ENCODE assay signal across 25 mouse cellular contexts in the genomic region with DNA sequence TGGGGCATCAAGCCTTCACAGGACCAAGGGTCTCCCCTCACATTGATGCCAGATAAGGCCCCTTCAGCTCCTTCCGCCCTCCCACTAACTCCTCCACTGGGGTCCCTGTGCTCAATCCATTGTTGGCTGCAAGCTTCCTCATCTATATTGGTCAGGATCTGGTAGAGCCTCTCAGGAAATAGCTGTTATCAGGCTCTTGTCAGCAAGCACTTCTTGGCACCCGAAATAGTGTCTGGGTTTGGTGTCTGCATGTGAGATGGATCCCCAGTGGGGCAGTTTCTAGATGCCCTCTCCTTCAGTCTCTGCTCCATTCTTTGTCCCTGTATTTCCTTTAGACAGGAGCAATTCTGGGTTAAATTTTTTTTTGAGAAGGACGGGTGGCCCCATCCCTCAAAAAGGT.
A peak's percentile ranks its signal among the peaks of the same experiment; 100 is the strongest.
DNase-seq lines count a peak whose midpoint lies in the region; ATAC-seq and TF ChIP-seq lines count a peak whose summit lies in the region.
"Had no signal": no experiment of that assay in that cellular context is flagged by ENCODE, and none has a peak within 500 bp of the region (broad histone marks: within the 10 kb centered on the region; RNA-seq: fewer than 3 reads in every experiment).

No protein-coding gene starts in this region.

- H3K4me1 ChIP-seq in heart, embryonic 11.5 days (ENCODE audit: control insufficient read depth, insufficient read depth, low read length) = no peaks in the 10 kb centered on the region
- H3K4me1 ChIP-seq in midbrain, embryonic 11.5 days (ENCODE audit: control insufficient read depth, insufficient read depth, low read length) = no peaks in the 10 kb centered on the region
- H3K4me1 ChIP-seq in midbrain, embryonic 14.5 days (ENCODE audit: control insufficient read depth, insufficient read depth, low read length) = no peaks in the 10 kb centered on the region
- no peaks in the 10 kb centered on the region for H3K4me1 ChIP-seq in kidney, adult 2 months (ENCODE audit: control insufficient read depth, insufficient read depth, low read length)
- H3K4me1 ChIP-seq: embryonic facial prominence, embryonic 10.5 days; embryonic facial prominence, embryonic 12.5 days; forebrain, embryonic 13.5 days; forebrain, embryonic 15.5 days had no signal

- DNase-seq in heart, adult 11 months = peak; percentile 90
- no peak for DNase-seq in heart, postnatal 36 days
- no peak for DNase-seq in heart, postnatal 14 days
- DNase-seq in midbrain, embryonic 11.5 days (ENCODE audit: low spot score, missing footprints) = peak; percentile 74
- DNase-seq in midbrain, embryonic 14.5 days = no peak
- no peak for DNase-seq in kidney, adult 2 months
- DNase-seq: adrenal gland, adult 8-10 months; adrenal gland, postnatal 14 days; adrenal gland, postnatal 36 days; B cell, adult 2 months; cerebellum, adult 11-12 months; cerebellum, adult 2 months; cerebellum, adult 9-10 months; cerebellum, postnatal 10 days; cerebellum, postnatal 25 days had no signal

- WGBS in heart, embryonic 11.5 days (ENCODE audit: insufficient replicate concordance) = 44% methylated on average over 3 of the region's 3 CpGs
- 86% methylated on average over 3 of the region's 3 CpGs for WGBS in midbrain, embryonic 11.5 days
- 85% methylated on average over 3 of the region's 3 CpGs for WGBS in midbrain, embryonic 14.5 days
- WGBS in kidney, adult 2 months = 90% methylated on average over 3 of the region's 3 CpGs

- H3K9ac ChIP-seq in heart, embryonic 11.5 days (ENCODE audit: low read depth, low read length) = no peak overlapping the region
- no peak overlapping the region for H3K9ac ChIP-seq in midbrain, embryonic 11.5 days (ENCODE audit: low read length)
- no peak overlapping the region for H3K9ac ChIP-seq in midbrain, embryonic 14.5 days (replicated peaks; ENCODE audit: low read length)
- H3K9ac ChIP-seq: embryonic facial prominence, embryonic 12.5 days; forebrain, embryonic 13.5 days; forebrain, embryonic 15.5 days had no signal

- H3K27me3 ChIP-seq in heart, embryonic 11.5 days (ENCODE audit: control insufficient read depth, insufficient read depth, low read length) = no peaks in the 10 kb centered on the region
- H3K27me3 ChIP-seq in midbrain, embryonic 11.5 days (ENCODE audit: control insufficient read depth, insufficient read depth, low read length) = no peaks in the 10 kb centered on the region
- H3K27me3 ChIP-seq in midbrain, embryonic 14.5 days (ENCODE audit: control insufficient read depth, insufficient read depth, low read length) = no peaks in the 10 kb centered on the region
- H3K27me3 ChIP-seq in kidney, adult 2 months (replicated peaks; ENCODE audit: control insufficient read depth, insufficient read depth, low read length) = no peaks in the 10 kb centered on the region
- H3K27me3 ChIP-seq: CH12.LX; embryonic facial prominence, embryonic 12.5 days; forebrain, embryonic 13.5 days; forebrain, embryonic 15.5 days had no signal

- no peak for TF ChIP-seq CTCF in kidney, adult 2 months (conservative IDR thresholded peaks at IDR 0.05; ENCODE audit: insufficient read depth, insufficient read length, low read depth, low read length)

- no peak for TF ChIP-seq POLR2A in kidney, adult 2 months (IDR thresholded peaks at IDR 0.05; ENCODE audit: low read depth, low read length)

- 0 out of 2 replicates have a peak, but pooled peaks have one; percentile 46 for ATAC-seq in heart, embryonic 11.5 days (replicated peaks; ENCODE audit: insufficient number of reproducible peaks, low FRiP score, low TSS enrichment)
- no peak for ATAC-seq in midbrain, embryonic 11.5 days (ENCODE audit: low FRiP score)
- ATAC-seq in midbrain, embryonic 14.5 days (ENCODE audit: low FRiP score, low TSS enrichment) = no peak
- ATAC-seq: activated CD4-positive, CD25-positive, alpha-beta regulatory T cell, adult 4 months; CD4-positive, CD25-positive, alpha-beta regulatory T cell, adult 4 months; forebrain, embryonic 13.5 days; forebrain, embryonic 15.5 days; Patski had no signal

- H3K4me3 ChIP-seq in heart, embryonic 11.5 days (ENCODE audit: low read depth, low read length) = no peak overlapping the region
- no peak overlapping the region for H3K4me3 ChIP-seq in midbrain, embryonic 11.5 days (ENCODE audit: low read depth, low read length)
- no peak overlapping the region for H3K4me3 ChIP-seq in midbrain, embryonic 14.5 days (replicated peaks; ENCODE audit: low read depth, low read length)
- H3K4me3 ChIP-seq in kidney, adult 2 months (ENCODE audit: insufficient read depth, low read depth, low read length) = no peak overlapping the region
- H3K4me3 ChIP-seq: embryonic facial prominence, embryonic 10.5 days; embryonic facial prominence, embryonic 12.5 days; forebrain, embryonic 13.5 days; forebrain, embryonic 15.5 days had no signal

- no peak overlapping the region for H3K27ac ChIP-seq in heart, embryonic 11.5 days (ENCODE audit: low read depth, low read length)
- no peak overlapping the region for H3K27ac ChIP-seq in midbrain, embryonic 11.5 days (ENCODE audit: low read depth, low read length)
- no peak overlapping the region for H3K27ac ChIP-seq in midbrain, embryonic 14.5 days (replicated peaks; ENCODE audit: low read depth, low read length)
- H3K27ac ChIP-seq in kidney, adult 2 months (ENCODE audit: insufficient read depth, low read depth, low read length) = no peak overlapping the region
- H3K27ac ChIP-seq: embryonic facial prominence, embryonic 10.5 days; embryonic facial prominence, embryonic 12.5 days; forebrain, embryonic 13.5 days; forebrain, embryonic 15.5 days had no signal

- no peaks in the 10 kb centered on the region for H3K36me3 ChIP-seq in heart, embryonic 11.5 days (ENCODE audit: control insufficient read depth, insufficient read depth, low read length)
- no peaks in the 10 kb centered on the region for H3K36me3 ChIP-seq in midbrain, embryonic 11.5 days (ENCODE audit: control insufficient read depth, insufficient read depth, low read length)
- no peaks in the 10 kb centered on the region for H3K36me3 ChIP-seq in midbrain, embryonic 14.5 days (ENCODE audit: control insufficient read depth, insufficient read depth, low read length)
- H3K36me3 ChIP-seq in kidney, adult 2 months (ENCODE audit: control insufficient read depth, insufficient read depth, low read length) = no peaks in the 10 kb centered on the region
- H3K36me3 ChIP-seq: embryonic facial prominence, embryonic 10.5 days; embryonic facial prominence, embryonic 12.5 days; forebrain, embryonic 15.5 days; G1E had no signal

- no peak overlapping the region for H3K4me2 ChIP-seq in heart, embryonic 11.5 days
- H3K4me2 ChIP-seq in midbrain, embryonic 11.5 days = no peak overlapping the region
- H3K4me2 ChIP-seq in midbrain, embryonic 14.5 days (ENCODE audit: low read length) = no peak overlapping the region
- H3K4me2 ChIP-seq: embryonic facial prominence, embryonic 12.5 days; forebrain, embryonic 13.5 days; forebrain, embryonic 15.5 days had no signal

- intact Hi-C loops in heart, postnatal 36 days (cut with DNase I) = no loop called here
- intact Hi-C loops in heart, postnatal 14 days (cut with DNase I) = no loop called here

- H3K9me3 ChIP-seq in heart, embryonic 11.5 days (replicated peaks; ENCODE audit: control insufficient read depth, low read length) = no peaks in the 10 kb centered on the region
- no peaks in the 10 kb centered on the region for H3K9me3 ChIP-seq in midbrain, embryonic 11.5 days (ENCODE audit: control insufficient read depth, low read length)
- H3K9me3 ChIP-seq in midbrain, embryonic 14.5 days (ENCODE audit: control insufficient read depth, low read length) = no peaks in the 10 kb centered on the region
- H3K9me3 ChIP-seq: embryonic facial prominence, embryonic 10.5 days; embryonic facial prominence, embryonic 12.5 days; forebrain, embryonic 13.5 days; forebrain, embryonic 15.5 days had no signal

Comparison
In these comparisons a context has a peak if more than half of its experiments do, and no peak if none do; other contexts are left out.
1. DNase-seq: peak in heart, adult 11 months (single experiment) and midbrain, embryonic 11.5 days (single experiment); none in heart, postnatal 36 days (0 of 2), heart, postnatal 14 days (0 of 2), midbrain, embryonic 14.5 days (single experiment) and kidney, adult 2 months (single experiment).